Mouse (Mus musculus) right cerebral cortex, postnatal 10 days (tissue): Measurements from ENCODE around the gene Esrrg.

Experiments used
- DNase-seq, 2 experiments: peaks; one replicate each; pipeline ENCODE4 v3.0.0; 2021; ENCODE audit warnings: low spot score in 2 of 2

The Esrrg gene

GRCm38 (mm10) chr1:188077561-188078195, 469.1 kb downstream of the Esrrg start:
- peak; percentile 28 for DNase-seq

GRCm38 (mm10) chr1:188080261-188080875, 471.8 kb downstream of the Esrrg start:
- no peak for DNase-seq

GRCm38 (mm10) chr1:188082665-188083640, 474.4 kb downstream of the Esrrg start:
- no peak for DNase-seq

- DNase-seq, result no peak
Observed at GRCm38 (mm10) chr1:188085116-188085879, 476.7 kb downstream of the Esrrg start.

GRCm38 (mm10) chr1:188093724-188094123, 485.1 kb downstream of the Esrrg start:
- no peak for DNase-seq

GRCm38 (mm10) chr1:188101832-188102231, 493.2 kb downstream of the Esrrg start:
- DNase-seq, result no peak

- DNase-seq, result no peak
Observed at GRCm38 (mm10) chr1:188103179-188103578, 494.6 kb downstream of the Esrrg start.

- DNase-seq, result no peak
Observed at GRCm38 (mm10) chr1:188105516-188105915, 496.9 kb downstream of the Esrrg start.

- DNase-seq, result no peak
Observed at GRCm38 (mm10) chr1:188107946-188108345, 499.4 kb downstream of the Esrrg start.

GRCm38 (mm10) chr1:188111552-188111951, 503.0 kb downstream of the Esrrg start:
- DNase-seq, result no peak

- DNase-seq, result no peak
Observed at GRCm38 (mm10) chr1:188113240-188113639, 504.6 kb downstream of the Esrrg start.

GRCm38 (mm10) chr1:188118125-188118524, 509.5 kb downstream of the Esrrg start:
- peak; percentile 84 to 88 for DNase-seq

GRCm38 (mm10) chr1:188119806-188120205, 511.2 kb downstream of the Esrrg start:
- DNase-seq, result no peak

- no peak for DNase-seq
Observed at GRCm38 (mm10) chr1:188125521-188126021, 517.0 kb downstream of the Esrrg start.

- peak in 1 of 2 experiments; percentile 26 for DNase-seq
Observed at GRCm38 (mm10) chr1:188136126-188136525, 527.5 kb downstream of the Esrrg start.

GRCm38 (mm10) chr1:188139473-188139872, 530.9 kb downstream of the Esrrg start:
- DNase-seq, result no peak

- no peak for DNase-seq
Observed at GRCm38 (mm10) chr1:188140221-188140620, 531.6 kb downstream of the Esrrg start.

- no peak for DNase-seq
Observed at GRCm38 (mm10) chr1:188147381-188148156, 539.0 kb downstream of the Esrrg start.

GRCm38 (mm10) chr1:188151066-188151465, 542.5 kb downstream of the Esrrg start:
- no peak for DNase-seq

- no peak for DNase-seq
Observed at GRCm38 (mm10) chr1:188152011-188152410, 543.4 kb downstream of the Esrrg start.

- DNase-seq, result no peak
Observed at GRCm38 (mm10) chr1:188153665-188154064, 545.1 kb downstream of the Esrrg start.
